Mouse (Mus musculus) heart, adult 8-10 months (tissue): Measurements from ENCODE around the gene Acsm1. TPM values are rescaled to one million over a fixed set of nuclear protein-coding genes. Genes with fewer than 3 reads are reported as not detected.
"Not testable (repeated sequence)": the region's sequence is repeated elsewhere in the genome, so short reads cannot be mapped to it uniquely, and the experiment has no call there.

Experiments used
- DNase-seq: peaks from one replicate; pipeline ENCODE4 v3.0.0; 2022; ENCODE audit warnings: low spot score
- total RNA-seq, 4 experiments: library from RNA; stranded (reverse); gene quantifications; 2 replicates each; pipeline ENCODE4 v1.2.4; 2022

Acsm1 gene
- total RNA-seq: not detected

DNA sequence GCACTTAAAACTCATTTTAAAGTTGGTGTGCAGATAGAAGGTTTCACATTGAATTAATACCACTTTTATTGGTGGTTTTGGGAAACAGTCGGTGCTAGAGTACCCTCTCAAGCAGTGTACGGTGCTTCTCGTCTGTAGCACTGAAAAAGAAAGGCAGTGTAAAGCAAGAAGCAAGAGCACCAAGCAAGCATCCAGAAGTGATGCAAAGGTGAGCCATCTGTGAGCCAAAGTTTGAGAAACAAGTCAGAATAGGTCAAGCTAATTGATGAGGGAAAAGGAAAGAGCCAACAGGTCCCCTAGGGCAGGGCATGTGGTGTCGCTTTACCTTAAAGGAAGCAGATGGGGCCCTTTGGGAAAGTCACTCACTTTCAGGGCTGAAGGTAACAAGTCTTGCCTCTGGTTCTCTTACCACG is at the start of gene Acsm1:
Gene Acsm1 (plus strand): TSS at position 363 of the 413 bp plus-strand sequence.
- DNase-seq: no peak

DNA sequence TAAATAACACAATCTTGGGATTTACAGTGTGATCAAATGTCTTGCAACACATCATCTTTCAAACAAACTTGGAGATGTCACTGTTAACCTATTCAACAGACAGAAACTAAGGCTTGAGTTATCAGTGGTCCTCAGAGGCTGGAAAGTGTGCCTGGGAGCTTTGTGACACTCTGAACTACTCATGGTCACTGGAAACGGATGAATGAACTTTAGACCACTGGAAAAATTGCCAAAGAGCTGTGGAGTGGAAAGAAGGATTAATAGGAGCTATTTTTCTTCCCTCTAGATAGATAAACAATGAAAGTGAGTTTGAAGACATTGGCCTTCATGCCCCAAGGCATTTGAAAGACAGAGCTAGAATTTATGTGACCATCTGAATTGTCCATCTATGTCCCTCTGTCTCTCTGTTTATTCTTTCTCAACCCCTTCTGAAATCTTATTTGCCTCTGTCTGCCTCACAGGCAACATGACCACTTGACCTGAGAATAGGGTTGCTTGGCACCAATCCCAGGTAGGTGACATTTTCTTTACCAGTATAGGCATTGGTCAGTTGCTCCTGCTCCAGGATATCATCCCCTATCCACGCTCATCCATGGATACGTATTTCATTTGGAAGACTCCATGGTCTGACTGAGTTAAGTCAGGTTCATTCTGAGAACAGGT is 46.9 kb upstream of the Acsm1 start:
- no peak for DNase-seq

DNA sequence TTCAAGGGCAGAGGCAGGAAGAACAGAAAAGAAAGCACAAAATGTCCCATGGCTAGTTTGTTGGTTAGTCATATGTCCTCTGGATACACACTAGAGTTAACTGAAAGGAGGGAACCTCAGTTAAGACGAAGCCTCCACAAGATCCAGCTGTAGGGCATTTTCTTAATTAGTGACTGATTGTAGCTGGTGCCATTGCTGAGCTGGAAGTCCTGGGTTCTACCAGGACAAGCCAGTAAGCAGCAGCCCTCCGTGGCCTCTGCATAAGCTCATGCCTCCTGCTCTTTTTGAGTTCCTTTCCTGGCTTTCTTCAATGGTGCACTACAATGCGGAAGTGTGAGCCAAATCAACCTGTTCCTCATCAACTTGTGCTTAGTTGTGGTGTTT is 46.4 kb upstream of the Acsm1 start:
- no peak for DNase-seq

DNA sequence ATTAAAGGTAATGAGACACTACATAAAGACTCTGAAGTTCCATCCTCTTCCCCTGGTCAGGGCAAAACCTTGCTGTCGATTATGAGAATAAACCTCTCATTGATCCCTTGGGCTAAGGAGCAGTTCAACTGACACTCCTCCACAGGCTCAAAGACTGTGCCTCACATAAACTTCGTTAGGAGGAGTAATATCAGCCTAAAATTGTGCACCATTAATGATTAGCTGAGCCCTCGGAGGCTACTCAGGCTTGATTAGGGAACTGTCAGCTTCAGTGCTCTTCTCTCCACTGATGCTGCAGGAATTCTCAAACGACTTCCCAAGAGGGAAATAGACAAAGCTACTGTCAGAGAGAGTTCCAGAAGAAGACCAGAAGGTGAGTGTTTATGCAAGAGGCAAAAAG is 45.4 kb upstream of the Acsm1 start:
- no peak for DNase-seq

DNA sequence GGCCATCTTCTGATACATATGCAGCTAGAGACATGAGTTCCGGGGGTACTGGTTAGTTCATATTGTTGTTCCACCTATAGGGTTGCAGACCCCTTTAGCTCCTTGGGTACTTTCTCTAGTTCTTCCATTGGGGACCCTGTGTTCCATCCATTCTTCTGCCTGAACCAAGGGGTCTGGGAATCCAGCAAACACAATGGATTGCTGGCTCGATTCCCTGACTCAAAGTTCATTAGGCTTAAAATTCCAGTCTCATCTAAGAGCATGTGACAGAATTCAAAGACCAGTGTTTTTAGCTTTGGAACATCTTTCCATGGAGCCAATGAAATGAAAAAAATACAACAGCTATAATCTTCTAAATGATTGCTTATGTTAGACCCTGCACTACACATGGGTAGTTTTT is 44.4 kb upstream of the Acsm1 start:
- DNase-seq: not testable (repeated sequence)

DNA sequence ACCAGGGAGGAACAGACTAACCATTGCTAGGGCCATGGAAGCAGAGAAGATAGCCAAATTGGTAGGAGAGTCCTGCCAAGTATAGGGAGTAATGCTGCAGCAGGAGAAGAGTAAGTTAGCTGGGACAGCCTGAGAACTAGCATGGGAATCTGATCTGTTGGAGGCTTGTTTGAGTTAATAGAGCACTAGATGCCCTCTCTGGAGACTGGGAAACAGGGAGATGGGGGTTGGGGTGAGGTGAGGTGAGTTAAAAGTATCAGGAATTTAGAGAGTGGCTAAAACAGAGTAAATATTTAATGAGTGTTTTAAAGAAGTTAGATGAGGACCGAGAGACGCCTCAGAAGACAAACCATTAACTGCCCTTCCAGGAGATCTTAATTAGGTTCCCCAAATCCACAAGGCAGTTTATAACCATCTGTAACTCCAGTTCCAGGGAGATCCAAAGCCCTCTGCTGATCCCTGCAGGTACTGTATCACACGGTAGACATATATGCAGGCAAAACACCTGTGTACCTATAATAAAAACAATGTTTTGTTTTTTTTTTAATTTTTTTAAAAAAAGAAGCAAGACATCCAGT is 12.2 kb upstream of the Acsm1 start:
- no peak for DNase-seq

DNA sequence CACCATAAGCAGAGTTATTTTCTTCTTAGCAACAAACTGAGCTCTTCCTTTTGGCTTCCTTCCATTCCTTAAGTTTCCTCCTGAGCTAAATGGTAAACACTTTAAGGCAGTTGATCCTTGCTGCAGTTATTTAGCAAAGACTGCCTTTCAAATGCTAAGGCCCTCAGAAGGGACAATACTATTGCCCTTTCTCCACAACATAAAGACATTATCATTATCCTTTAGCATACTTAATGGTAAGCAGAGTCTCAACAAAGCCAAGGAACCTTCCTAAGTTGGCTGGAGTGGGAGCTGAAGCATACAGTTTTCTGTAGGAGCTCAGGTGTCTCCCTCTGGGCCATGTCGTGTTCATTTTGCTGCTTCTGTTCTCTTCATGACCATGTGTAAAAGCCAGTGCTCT is 11.5 kb upstream of the Acsm1 start:
- DNase-seq: no peak

DNA sequence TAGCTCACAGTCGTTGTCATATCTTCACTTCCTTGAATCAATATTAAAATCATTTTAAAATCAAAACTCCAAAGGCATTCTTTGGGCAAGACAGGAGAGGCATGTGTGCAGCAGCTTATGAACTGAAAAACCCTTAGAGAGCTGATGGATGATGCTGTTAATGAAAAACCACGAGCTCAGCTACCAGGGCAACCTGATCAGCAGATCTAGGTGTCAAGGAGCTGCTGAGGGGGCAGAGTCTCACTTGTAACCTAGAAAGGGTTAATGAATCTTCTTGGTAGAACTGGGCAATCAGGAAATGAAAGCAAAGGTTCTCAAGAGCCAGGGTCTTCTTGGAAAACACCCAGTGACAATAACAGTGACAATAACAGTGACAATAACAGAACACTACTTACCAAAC is 10.3 kb upstream of the Acsm1 start:
- DNase-seq: no peak

DNA sequence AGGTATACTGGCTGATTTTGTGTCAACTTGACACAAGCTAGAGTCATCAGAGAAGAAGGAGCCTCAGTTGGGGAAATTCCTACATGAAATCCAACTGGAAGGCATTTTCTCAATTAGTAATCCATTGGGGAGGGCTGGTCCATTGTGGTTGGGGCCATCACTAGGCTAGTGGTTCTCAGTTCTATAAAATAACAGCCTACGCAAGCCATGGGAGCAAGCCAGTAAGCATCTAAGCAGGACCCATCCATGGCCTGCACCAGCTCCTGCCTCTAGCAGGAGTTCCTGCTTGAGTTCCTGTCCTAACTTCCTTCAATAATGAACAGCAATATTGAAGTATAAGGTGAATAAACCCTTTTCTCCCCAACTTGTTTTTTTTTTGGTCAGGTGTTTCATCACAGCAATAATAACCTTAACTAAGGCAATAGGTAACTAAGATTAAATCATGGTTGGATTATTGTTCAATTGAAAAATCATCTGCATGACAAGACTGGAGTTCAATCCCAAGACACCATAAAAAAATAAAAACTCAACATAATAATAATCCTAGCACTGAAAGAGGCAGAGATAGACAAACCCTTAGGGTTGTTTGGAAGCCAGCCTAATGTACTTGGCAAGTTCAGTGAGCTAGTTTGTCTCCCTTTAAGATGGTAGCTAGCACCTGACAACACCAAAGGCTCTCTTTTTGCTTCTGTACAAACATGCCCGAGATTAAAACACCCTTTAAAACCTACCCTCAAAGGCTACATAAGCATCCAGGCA is 5.5 kb upstream of the Acsm1 start:
- no peak for DNase-seq

DNA sequence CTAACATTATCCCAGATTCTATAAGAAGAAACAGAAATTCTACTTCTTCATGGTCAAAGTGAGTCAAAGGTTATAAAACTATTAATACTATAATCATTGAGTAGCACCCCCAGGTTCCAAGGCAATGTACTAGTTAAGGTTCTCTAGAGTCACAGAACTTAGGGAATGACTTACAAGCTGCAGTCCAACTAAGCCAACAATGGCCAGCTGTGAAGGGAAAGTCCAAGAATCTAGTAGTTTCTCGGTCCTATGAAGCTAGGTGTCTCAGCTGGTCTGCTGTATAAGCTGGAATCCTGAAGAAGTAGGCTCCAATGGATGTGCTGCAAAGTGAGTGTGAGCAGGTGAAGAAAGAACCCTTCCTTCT is 4.9 kb upstream of the Acsm1 start:
- DNase-seq: no peak

DNA sequence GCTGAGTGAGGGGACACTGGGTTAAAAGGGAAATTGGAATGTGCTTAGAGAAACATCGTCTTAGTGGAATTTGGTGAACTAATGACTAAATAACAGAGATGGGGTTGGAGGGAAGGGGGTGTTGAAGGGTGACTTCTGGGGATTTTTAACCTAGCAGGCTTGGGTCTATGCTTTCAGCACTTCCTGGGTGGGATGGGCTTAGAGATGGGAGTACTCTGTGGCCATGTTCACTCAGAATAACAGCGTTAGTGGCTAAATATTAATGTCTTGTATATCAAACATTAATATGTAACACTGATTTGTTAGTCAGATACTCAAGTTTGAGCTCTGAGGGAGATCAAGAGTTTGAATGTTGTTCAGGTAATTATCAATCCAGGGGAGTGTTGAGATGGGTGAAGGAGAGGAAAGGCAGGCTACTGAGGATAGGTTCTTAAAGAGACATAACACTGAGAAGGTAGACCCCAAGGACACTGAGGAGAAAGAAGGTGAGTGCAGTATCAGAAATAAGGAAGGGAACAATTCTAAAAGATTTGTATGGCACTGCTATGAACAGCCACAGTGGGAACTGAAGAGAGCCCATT is 1.8 kb upstream of the Acsm1 start:
- no peak for DNase-seq

DNA sequence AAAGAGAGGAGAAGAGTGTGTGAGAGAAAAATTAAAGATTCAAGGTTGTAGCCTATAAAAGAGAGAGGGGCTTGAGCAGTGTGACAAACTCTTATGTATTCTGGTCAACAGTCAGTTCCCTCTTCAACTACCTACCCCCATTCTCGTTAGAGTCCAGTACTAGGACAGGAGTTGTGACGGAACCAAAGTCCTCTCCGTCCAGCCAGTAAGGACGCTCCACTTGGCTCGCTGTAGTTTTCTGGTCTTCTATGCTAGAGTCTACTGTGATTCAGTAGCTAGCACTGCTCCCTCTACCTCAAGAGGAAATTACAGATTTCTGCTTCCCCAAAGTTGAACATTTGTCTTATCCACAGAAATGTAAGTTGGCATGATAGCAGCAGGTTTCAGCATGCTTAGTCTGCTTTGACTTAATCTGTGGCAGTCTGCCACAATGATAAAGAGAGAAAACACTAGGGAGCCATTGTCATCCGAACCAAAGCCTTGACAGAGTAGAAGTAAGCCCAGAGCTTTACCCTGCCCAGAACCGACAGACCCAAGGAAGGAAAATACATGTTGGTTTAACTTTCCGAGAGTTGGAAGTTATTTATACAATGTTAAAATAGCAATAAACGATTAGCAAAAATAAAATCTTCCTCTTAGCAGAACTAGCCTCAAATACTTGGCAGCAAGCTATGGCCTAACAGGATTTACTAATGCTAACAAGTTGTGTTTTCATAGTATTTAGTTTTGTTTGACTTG is 731 bp upstream of the Acsm1 start:
- DNase-seq: no peak

DNA sequence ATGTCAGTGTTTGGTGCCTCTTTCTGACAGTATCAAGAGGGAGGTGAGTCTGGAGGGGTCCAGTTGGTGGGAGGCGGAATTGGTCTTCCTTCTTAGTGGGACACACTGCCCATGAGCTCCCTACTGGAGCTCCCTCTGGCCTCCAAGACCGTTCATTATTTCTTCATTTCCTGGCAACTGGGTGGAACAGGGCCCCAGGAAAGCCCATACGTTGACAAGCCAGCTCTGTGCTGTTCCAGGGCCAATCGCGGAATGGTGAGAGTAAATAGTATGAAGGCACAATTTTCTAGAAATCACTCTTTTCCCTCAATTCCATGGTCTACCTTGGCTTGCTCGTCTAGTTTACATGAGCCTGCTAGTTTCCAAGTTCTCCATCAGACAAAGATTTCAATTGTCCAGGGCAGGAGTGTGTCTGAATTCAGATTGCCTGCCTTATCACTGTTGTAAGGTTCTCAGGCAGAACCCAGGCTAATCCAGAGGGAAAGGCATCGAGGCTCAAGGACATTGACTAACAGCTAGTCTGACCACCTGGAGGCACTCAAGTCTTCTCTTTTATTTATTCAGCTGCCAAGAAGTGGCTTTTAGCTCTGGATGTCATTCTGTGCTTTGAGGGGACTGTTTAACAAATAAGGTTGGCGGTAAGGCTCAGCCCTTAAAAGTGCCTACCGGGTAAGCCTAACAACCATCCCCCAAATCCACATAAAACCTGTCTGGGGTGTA is 1.1 kb downstream of the Acsm1 start:
- DNase-seq: no peak

DNA sequence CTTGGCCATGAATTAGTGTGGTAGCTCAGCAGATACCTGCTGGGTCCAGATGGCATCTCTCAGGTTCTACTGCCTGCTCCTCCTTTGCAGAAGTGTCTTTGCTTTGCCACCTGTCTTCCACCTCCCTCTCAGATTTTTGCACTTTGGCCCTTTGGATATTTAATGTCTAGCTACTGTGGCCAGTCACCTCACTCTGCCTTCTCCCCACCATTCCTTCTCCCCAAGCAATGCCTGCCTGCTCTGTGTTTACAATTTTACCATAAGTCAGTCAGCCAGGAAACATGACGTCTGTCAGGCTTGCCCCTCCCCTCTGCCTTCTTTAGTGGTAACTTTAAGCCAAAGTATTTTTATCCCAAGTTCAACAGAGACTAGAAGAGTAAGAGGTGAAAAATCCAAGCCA is 9.7 kb downstream of the Acsm1 start:
- DNase-seq: no peak

DNA sequence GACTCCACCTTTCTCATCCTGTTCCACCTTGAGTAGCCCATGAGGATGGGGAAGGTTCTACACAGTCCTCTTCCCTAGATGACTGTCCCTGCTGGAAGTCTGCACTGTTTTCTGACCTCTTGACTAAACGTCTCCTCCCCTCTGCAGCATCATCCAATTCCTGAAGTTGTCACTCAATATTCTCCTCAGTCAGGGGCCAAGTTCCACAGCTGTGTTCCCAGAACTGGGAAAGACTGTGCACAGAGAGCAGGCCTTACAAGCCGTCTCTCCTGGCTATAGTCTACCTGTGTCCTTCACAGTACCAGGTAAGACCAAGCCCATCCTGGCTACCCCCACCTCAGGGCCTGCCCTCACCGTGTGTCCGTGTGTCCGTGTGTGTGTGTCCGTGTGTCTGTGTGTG is 10.8 kb downstream of the Acsm1 start:
- DNase-seq: no peak

DNA sequence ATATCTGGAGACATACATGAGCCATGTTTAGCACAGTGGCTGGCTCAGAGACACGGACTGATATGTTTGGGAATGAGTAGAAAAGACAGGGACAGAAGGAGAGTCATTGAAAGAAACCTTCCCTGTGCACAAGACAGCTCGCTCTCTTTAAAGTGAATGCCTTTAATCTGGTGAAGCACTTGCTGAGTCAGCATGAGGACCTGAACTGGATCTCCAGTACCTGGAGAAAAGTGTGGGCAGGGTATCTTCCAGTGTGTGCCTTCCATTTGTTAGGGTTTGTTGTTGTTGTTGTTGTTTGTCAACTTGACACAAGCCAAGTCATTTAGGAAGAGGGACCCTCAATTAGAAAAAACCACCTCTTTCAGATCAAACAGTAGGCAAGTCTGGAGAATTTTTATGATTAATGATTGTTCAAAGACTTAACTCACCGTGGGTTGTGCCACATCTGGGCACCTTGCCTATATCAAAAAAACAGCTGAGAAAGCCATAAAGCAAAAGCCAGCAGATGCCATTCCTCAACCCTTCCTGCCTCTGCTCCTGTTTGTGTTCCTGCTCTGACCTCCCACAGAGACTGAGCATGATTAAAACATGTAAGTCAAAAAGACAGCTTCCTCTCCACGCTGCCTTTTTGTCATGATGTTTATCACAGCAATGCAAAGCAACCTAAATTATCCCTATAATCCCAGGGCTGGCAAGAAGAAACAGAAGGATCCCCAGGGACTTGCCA is 11.5 kb downstream of the Acsm1 start:
- DNase-seq: no peak

DNA sequence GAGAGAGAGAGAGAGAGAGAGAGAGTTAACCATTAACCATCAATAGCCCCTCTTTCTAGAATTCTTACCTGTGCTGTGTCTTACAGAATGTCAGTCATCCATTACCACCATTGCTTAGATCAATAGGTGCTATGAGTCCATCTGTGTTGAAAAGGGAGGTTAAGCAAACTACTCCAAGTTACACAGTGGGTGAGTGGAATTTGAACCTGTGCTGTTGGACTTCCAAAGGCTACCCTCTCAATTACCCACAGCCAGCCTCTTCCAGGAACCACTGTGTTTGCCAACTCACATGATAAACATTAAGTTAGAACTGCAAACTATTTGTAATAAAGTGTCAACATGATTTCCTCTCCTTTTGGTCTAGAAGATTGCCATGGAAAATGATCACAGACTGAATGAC is 13.3 kb downstream of the Acsm1 start:
- DNase-seq: no peak

DNA sequence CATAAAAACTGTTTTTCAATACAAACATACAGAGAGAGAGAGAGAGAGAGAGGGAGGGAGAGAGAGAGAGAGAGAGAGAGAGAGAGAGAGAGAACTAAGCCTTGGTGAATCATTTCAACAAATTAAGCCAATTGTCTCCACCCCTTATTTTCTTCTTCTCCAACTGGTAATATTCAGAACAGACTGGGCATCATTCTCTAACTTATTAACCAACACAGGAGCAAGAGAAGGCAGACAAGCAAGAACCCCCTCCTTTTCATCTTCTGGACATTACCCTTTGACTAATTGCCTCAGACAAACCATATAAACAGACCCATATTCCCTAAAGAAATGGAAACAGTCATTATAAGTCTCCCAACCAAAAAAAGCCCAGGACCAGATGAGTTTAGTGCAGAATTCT is 31.9 kb downstream of the Acsm1 start:
- no peak for DNase-seq

DNA sequence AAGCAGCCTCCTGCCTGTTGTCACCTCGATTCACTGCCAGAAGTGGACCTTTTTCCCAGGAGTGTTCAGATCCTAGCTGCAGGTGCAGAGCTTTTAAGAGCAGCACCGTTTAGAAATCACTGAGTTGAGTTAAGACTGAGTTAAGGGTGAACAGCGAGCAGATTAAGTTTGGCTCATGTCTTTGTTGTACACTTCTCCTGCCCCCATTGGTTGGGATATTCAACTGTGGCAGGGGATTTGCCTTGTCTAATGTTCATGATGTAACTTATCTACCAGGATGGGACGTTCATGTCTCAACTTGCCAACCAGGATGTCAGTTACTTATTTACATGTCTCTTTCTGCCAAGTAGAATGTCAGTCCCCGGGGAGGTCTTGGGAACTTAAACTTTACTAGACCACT is 35.5 kb downstream of the Acsm1 start:
- DNase-seq: no peak

DNA sequence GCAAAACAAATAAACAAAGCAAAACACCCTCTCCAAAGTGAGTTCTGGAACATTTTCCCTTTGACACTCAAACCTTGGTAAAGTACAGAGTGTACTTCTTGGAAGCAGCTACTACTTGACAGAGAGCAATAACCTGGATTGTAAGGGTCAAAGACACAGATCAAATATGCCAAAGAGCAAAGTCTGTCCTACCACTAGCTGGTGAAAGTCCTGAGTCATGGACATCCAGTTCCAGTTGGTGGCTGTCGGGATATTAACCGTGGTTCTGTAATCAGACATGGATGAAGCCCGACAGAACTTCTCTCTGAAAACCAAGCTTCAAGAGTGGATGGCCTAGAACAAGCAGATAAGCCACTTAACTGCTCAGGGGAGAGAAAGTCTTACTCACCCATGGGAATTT is 61.1 kb downstream of the Acsm1 start:
- no peak for DNase-seq

DNA sequence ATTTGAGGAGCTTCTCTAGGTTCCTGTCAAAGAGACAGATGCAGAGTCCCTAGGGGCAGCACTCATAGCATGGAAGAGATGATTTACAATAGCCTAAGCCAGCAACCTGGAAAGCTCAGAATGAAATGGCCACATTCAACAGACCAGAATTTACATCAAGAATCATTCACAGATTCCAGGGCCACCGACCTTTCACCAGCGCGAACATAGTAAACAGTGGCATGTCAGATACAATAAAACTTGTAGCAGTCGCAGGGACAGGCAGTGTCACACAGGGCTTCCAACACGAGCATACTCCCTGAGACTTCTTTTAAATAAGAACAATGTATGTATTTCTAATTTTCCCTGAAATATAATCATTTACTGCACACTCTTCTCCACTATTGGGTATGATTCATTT is 63.6 kb downstream of the Acsm1 start:
- no peak for DNase-seq
